Mouse (Mus musculus): ENCODE results near the gene Atp1a4. TPM values are rescaled to one million over a fixed set of nuclear protein-coding genes. Genes with fewer than 3 reads are reported as not detected.

Atp1a4 gene
- polyA plus RNA-seq (2017; shearing (Covaris generic)) = not detected

- ATAC-seq = no peak
Observed at GRCm38 (mm10) chr1:172258314-172258713, at the start of gene Atp1a4. Gene Atp1a4 (minus strand): TSS chr1:172258414.

- no peak for ATAC-seq
Observed at GRCm38 (mm10) chr1:172307936-172308335, 49.7 kb upstream of the Atp1a4 start.

GRCm38 (mm10) chr1:172306885-172307284 is 48.7 kb upstream of the Atp1a4 start:
- no peak for ATAC-seq

- ATAC-seq = peak; percentile 24
Observed at GRCm38 (mm10) chr1:172306196-172306595, 48.0 kb upstream of the Atp1a4 start.

- no peak for ATAC-seq
Observed at GRCm38 (mm10) chr1:172305635-172306034, 47.4 kb upstream of the Atp1a4 start.

GRCm38 (mm10) chr1:172305153-172305552 is 46.9 kb upstream of the Atp1a4 start:
- ATAC-seq = no peak

GRCm38 (mm10) chr1:172304443-172304842 is 46.2 kb upstream of the Atp1a4 start:
- no peak for ATAC-seq

- ATAC-seq = no peak
Observed at GRCm38 (mm10) chr1:172302851-172303250, 44.6 kb upstream of the Atp1a4 start.

GRCm38 (mm10) chr1:172302311-172302710 is 44.1 kb upstream of the Atp1a4 start:
- no peak for ATAC-seq

- no peak for ATAC-seq
Observed at GRCm38 (mm10) chr1:172301180-172301579, 43.0 kb upstream of the Atp1a4 start.

GRCm38 (mm10) chr1:172300247-172300646 is 42.0 kb upstream of the Atp1a4 start:
- no peak for ATAC-seq

- ATAC-seq = no peak
Observed at GRCm38 (mm10) chr1:172299528-172299927, 41.3 kb upstream of the Atp1a4 start.

- no peak for ATAC-seq
Observed at GRCm38 (mm10) chr1:172297611-172298537, 39.7 kb upstream of the Atp1a4 start, which contains the start of gene Atp1a2. Gene Atp1a2 (minus strand): TSS chr1:172298064.

GRCm38 (mm10) chr1:172296816-172297510 is 38.7 kb upstream of the Atp1a4 start:
- no peak for ATAC-seq

- ATAC-seq = no peak
Observed at GRCm38 (mm10) chr1:172295751-172296197, 37.6 kb upstream of the Atp1a4 start.

GRCm38 (mm10) chr1:172293449-172293848 is 35.2 kb upstream of the Atp1a4 start:
- ATAC-seq = no peak

GRCm38 (mm10) chr1:172292880-172293279 is 34.7 kb upstream of the Atp1a4 start:
- no peak for ATAC-seq

- ATAC-seq = no peak
Observed at GRCm38 (mm10) chr1:172289617-172289946, 31.4 kb upstream of the Atp1a4 start.

GRCm38 (mm10) chr1:172288900-172289616 is 30.8 kb upstream of the Atp1a4 start:
- no peak for ATAC-seq

GRCm38 (mm10) chr1:172286740-172287139 is 28.5 kb upstream of the Atp1a4 start:
- ATAC-seq = peak; percentile 72

GRCm38 (mm10) chr1:172284221-172284620 is 26.0 kb upstream of the Atp1a4 start:
- no peak for ATAC-seq

- ATAC-seq = no peak
Observed at GRCm38 (mm10) chr1:172283073-172283472, 24.9 kb upstream of the Atp1a4 start.

All from CD4-positive, CD25-positive, alpha-beta regulatory T cell, adult 4 months (primary cell).